Mouse (Mus musculus) hindbrain, embryonic 15.5 days (tissue): ENCODE measurements around the gene Otog. TPM values are rescaled to one million over a fixed set of nuclear protein-coding genes. Genes with fewer than 3 reads are reported as not detected.
A peak's percentile ranks its signal among the peaks of the same experiment; 100 is the strongest.

ENCODE experiments used
- ATAC-seq: fragments of 200-750 bp; cut with Nextera tagmentation; 2 replicates; pipeline ENCODE4 v1.8.0; 2017; ENCODE audit warnings: low read depth, moderate number of reproducible peaks, moderate TSS enrichment; ENCODE audit not compliant: low FRiP score
- H3K27ac ChIP-seq: fragments of 300-500 bp; sonication (generic); replicated peaks from 2 replicates; pipeline ENCODE4 v1.5.1; 2015; ENCODE audit warnings: mild to moderate bottlenecking, inconsistent platforms
- H3K27me3 ChIP-seq: fragments of 300-500 bp; sonication (generic); 2 replicates; pipeline ENCODE4 v1.6.1; 2015; ENCODE audit warnings: control low read depth, inconsistent platforms
- H3K36me3 ChIP-seq: fragments of 300-500 bp; sonication (generic); 2 replicates; pipeline ENCODE4 v1.6.1; 2015; ENCODE audit warnings: control low read depth, inconsistent platforms
- H3K4me1 ChIP-seq: fragments of 300-500 bp; sonication (generic); replicated peaks from 2 replicates; pipeline ENCODE4 v1.6.1; 2015; ENCODE audit warnings: control low read depth, inconsistent platforms
- H3K4me2 ChIP-seq: fragments of 300-500 bp; sonication (generic); 2 replicates; pipeline ENCODE4 v1.6.1; 2015; ENCODE audit warnings: moderate library complexity, mild to moderate bottlenecking, inconsistent platforms
- H3K4me3 ChIP-seq: fragments of 300-500 bp; sonication (generic); 2 replicates; pipeline ENCODE4 v1.5.1; 2015; ENCODE audit warnings: mild to moderate bottlenecking, inconsistent platforms
- H3K9ac ChIP-seq: fragments of 300-500 bp; sonication (generic); 2 replicates; pipeline ENCODE4 v1.6.1; 2015; ENCODE audit warnings: inconsistent platforms
- H3K9me3 ChIP-seq: fragments of 300-500 bp; sonication (generic); 2 replicates; pipeline ENCODE4 v1.6.1; 2016; ENCODE audit warnings: control low read depth, inconsistent platforms
- WGBS: fragments of 180-500 bp; shearing (Covaris S2); methylation state at CpG from one replicate; pipeline ENCODE4 v1.1.7; 2015; 5-methylcytosine and 5-hydroxymethylcytosine counted together
- polyA plus RNA-seq: library from polyadenylated mRNA; unstranded; fragments of >200 nt; fragmentation: Nextera tagmentation; extraction: Ambion mirVana; gene quantifications from 2 replicates; pipeline ENCODE4 v1.2.1, GENCODE M21; 2015

Gene Otog
- polyA plus RNA-seq: 0.05 and 0.08 TPM in 2 replicates

GRCm38 (mm10) chr7:46240696-46241095 is at the start of gene Otog:
TSS of gene Otog (plus strand) at chr7:46240987.
- Histone ChIP-seq H3K4me3 (no peak within 1 kb of the TSS), H3K9me3 (no peaks in the 10 kb centered on the region), H3K36me3 (no peaks in the 10 kb centered on the region), H3K4me2 (no peak within 1 kb of the TSS), H3K27ac (no peak within 1 kb of the TSS), H3K4me1 (peaks cover 11% of the 10 kb centered on the region), H3K27me3 (no peaks in the 10 kb centered on the region), H3K9ac (no peak within 1 kb of the TSS)
- ATAC-seq: no peak
- WGBS: 31% methylated on average over 2 of the region's 2 CpGs

GRCm38 (mm10) chr7:46195356-46195755 is 45.4 kb upstream of the Otog start:
- Histone ChIP-seq H3K27me3 (no peaks in the 10 kb centered on the region), H3K36me3 (no peaks in the 10 kb centered on the region), H3K27ac (no peak overlapping the region), H3K9ac (no peak overlapping the region), H3K4me1 (no peaks in the 10 kb centered on the region), H3K4me3 (no peak overlapping the region), H3K9me3 (no peaks in the 10 kb centered on the region), H3K4me2 (no peak overlapping the region)
- no peak for ATAC-seq
- 87% methylated on average over 5 of the region's 5 CpGs for WGBS

- WGBS: 65% methylated on average over 6 of the region's 6 CpGs
- Histone ChIP-seq H3K4me1 (0 out of 2 replicates have a peak, but pooled peaks cover 4% of the 10 kb centered on the region), H3K9me3 (no peaks in the 10 kb centered on the region), H3K27ac (no peak overlapping the region), H3K36me3 (no peaks in the 10 kb centered on the region), H3K4me2 (no peak overlapping the region), H3K27me3 (no peaks in the 10 kb centered on the region), H3K4me3 (no peak overlapping the region), H3K9ac (no peak overlapping the region)
- ATAC-seq: no peak
These were observed 40.8 kb upstream of the Otog start for GRCm38 (mm10) chr7:46200021-46200420.

GRCm38 (mm10) chr7:46201649-46202048 is 39.1 kb upstream of the Otog start:
- peak overlapping the region; percentile 11; the same call in 1 of the 2 replicates for H3K4me2 ChIP-seq

GRCm38 (mm10) chr7:46204046-46204471 is 36.7 kb upstream of the Otog start:
- H3K4me3 ChIP-seq: no peak overlapping the region
- no peaks in the 10 kb centered on the region for H3K27me3 ChIP-seq
- H3K36me3 ChIP-seq: no peaks in the 10 kb centered on the region
- WGBS: 53% methylated on average over 11 of the region's 11 CpGs
- no peak overlapping the region for H3K27ac ChIP-seq
- no peaks in the 10 kb centered on the region for H3K9me3 ChIP-seq
- no peak for ATAC-seq
- no peak overlapping the region for H3K4me2 ChIP-seq
- no peak overlapping the region for H3K9ac ChIP-seq
- H3K4me1 ChIP-seq: 0 out of 2 replicates have a peak, but pooled peaks cover 4% of the 10 kb centered on the region

More at GRCm38 (mm10) chr7:46201649-46202048, 39.1 kb upstream of the Otog start:
- no peak overlapping the region for H3K4me3 ChIP-seq
- WGBS: 15% methylated on average over 14 of the region's 14 CpGs
- ATAC-seq: no peak
- H3K36me3 ChIP-seq: no peaks in the 10 kb centered on the region
- H3K27ac ChIP-seq: no peak overlapping the region
- no peaks in the 10 kb centered on the region for H3K9me3 ChIP-seq
- no peaks in the 10 kb centered on the region for H3K27me3 ChIP-seq
- H3K9ac ChIP-seq: no peak overlapping the region
- 0 out of 2 replicates have a peak, but pooled peaks cover 4% of the 10 kb centered on the region for H3K4me1 ChIP-seq

GRCm38 (mm10) chr7:46204775-46205174 is 36.0 kb upstream of the Otog start:
- Histone ChIP-seq H3K27ac (no peak overlapping the region), H3K36me3 (no peaks in the 10 kb centered on the region), H3K9me3 (no peaks in the 10 kb centered on the region), H3K4me1 (0 out of 2 replicates have a peak, but pooled peaks cover 4% of the 10 kb centered on the region), H3K9ac (no peak overlapping the region), H3K4me2 (no peak overlapping the region), H3K4me3 (no peak overlapping the region), H3K27me3 (no peaks in the 10 kb centered on the region)
- WGBS: 77% methylated on average over 6 of the region's 6 CpGs
- ATAC-seq: no peak

GRCm38 (mm10) chr7:46208131-46208530 is 32.7 kb upstream of the Otog start:
- H3K9me3 ChIP-seq: no peaks in the 10 kb centered on the region
- no peak overlapping the region for H3K4me2 ChIP-seq
- H3K4me3 ChIP-seq: no peak overlapping the region
- no peaks in the 10 kb centered on the region for H3K36me3 ChIP-seq
- WGBS: 93% methylated on average over 8 of the region's 8 CpGs
- H3K4me1 ChIP-seq: no peaks in the 10 kb centered on the region
- no peak overlapping the region for H3K27ac ChIP-seq
- no peak for ATAC-seq
- H3K27me3 ChIP-seq: no peaks in the 10 kb centered on the region
- H3K9ac ChIP-seq: no peak overlapping the region

- Histone ChIP-seq H3K9ac (no peak overlapping the region), H3K4me1 (no peaks in the 10 kb centered on the region), H3K27ac (no peak overlapping the region), H3K4me3 (no peak overlapping the region), H3K36me3 (no peaks in the 10 kb centered on the region), H3K27me3 (no peaks in the 10 kb centered on the region), H3K4me2 (no peak overlapping the region), H3K9me3 (no peaks in the 10 kb centered on the region)
- 81% methylated on average over 6 of the region's 6 CpGs for WGBS
- ATAC-seq: no peak
These were observed 30.5 kb upstream of the Otog start for GRCm38 (mm10) chr7:46210276-46210675.

- 45% methylated on average over 2 of the region's 2 CpGs for WGBS
- H3K9ac ChIP-seq: no peak overlapping the region
- H3K36me3 ChIP-seq: no peaks in the 10 kb centered on the region
- H3K4me3 ChIP-seq: no peak overlapping the region
- no peak for ATAC-seq
- H3K4me2 ChIP-seq: no peak overlapping the region
- H3K4me1 ChIP-seq: 0 out of 2 replicates have a peak, but pooled peaks cover 4% of the 10 kb centered on the region
- H3K27ac ChIP-seq: no peak overlapping the region
- no peaks in the 10 kb centered on the region for H3K9me3 ChIP-seq
- no peaks in the 10 kb centered on the region for H3K27me3 ChIP-seq
These were observed 24.3 kb upstream of the Otog start for GRCm38 (mm10) chr7:46216481-46216880.

- WGBS: 17% methylated on average over 11 of the region's 11 CpGs
- Histone ChIP-seq H3K9me3 (no peaks in the 10 kb centered on the region), H3K4me3 (no peak overlapping the region), H3K27me3 (no peaks in the 10 kb centered on the region), H3K36me3 (no peaks in the 10 kb centered on the region), H3K4me1 (0 out of 2 replicates have a peak, but pooled peaks cover 4% of the 10 kb centered on the region), H3K27ac (no peak overlapping the region), H3K4me2 (no peak overlapping the region), H3K9ac (no peak overlapping the region)
- peak; percentile 45; the same call in 1 of the 2 replicates for ATAC-seq
These were observed 22.4 kb upstream of the Otog start for GRCm38 (mm10) chr7:46218415-46218814.

GRCm38 (mm10) chr7:46220591-46221129 is 20.1 kb upstream of the Otog start:
- WGBS: 79% methylated on average over 8 of the region's 8 CpGs
- Histone ChIP-seq H3K9me3 (no peaks in the 10 kb centered on the region), H3K27ac (no peak overlapping the region), H3K4me3 (no peak overlapping the region), H3K36me3 (no peaks in the 10 kb centered on the region), H3K4me1 (0 out of 2 replicates have a peak, but pooled peaks cover 4% of the 10 kb centered on the region), H3K4me2 (no peak overlapping the region), H3K9ac (no peak overlapping the region), H3K27me3 (no peaks in the 10 kb centered on the region)
- ATAC-seq: no peak

GRCm38 (mm10) chr7:46226253-46226652 is 14.5 kb upstream of the Otog start:
- H3K9ac ChIP-seq: no peak overlapping the region
- no peak for ATAC-seq
- no peak overlapping the region for H3K4me3 ChIP-seq
- 32% methylated on average over 7 of the region's 7 CpGs for WGBS
- H3K27ac ChIP-seq: no peak overlapping the region
- H3K9me3 ChIP-seq: no peaks in the 10 kb centered on the region
- H3K27me3 ChIP-seq: no peaks in the 10 kb centered on the region
- H3K36me3 ChIP-seq: no peaks in the 10 kb centered on the region
- peaks cover 8% of the 10 kb centered on the region for H3K4me1 ChIP-seq
- H3K4me2 ChIP-seq: no peak overlapping the region

GRCm38 (mm10) chr7:46226936-46227335 is 13.9 kb upstream of the Otog start:
- Histone ChIP-seq H3K4me2 (no peak overlapping the region), H3K4me3 (no peak overlapping the region), H3K27ac (no peak overlapping the region), H3K9me3 (no peaks in the 10 kb centered on the region), H3K36me3 (no peaks in the 10 kb centered on the region), H3K4me1 (peaks cover 8% of the 10 kb centered on the region), H3K9ac (no peak overlapping the region), H3K27me3 (no peaks in the 10 kb centered on the region)
- 55% methylated on average over 4 of the region's 4 CpGs for WGBS
- no peak; the same call in 1 of the 2 replicates for ATAC-seq
